Mouse (Mus musculus): ENCODE measurements around the gene 2310061I04Rik. TPM values are rescaled to one million over a fixed set of nuclear protein-coding genes. Genes with fewer than 3 reads are reported as not detected.

Gene 2310061I04Rik
- polyA plus RNA-seq, 1 experiment from 2014 or later = 23.9 TPM

DNA sequence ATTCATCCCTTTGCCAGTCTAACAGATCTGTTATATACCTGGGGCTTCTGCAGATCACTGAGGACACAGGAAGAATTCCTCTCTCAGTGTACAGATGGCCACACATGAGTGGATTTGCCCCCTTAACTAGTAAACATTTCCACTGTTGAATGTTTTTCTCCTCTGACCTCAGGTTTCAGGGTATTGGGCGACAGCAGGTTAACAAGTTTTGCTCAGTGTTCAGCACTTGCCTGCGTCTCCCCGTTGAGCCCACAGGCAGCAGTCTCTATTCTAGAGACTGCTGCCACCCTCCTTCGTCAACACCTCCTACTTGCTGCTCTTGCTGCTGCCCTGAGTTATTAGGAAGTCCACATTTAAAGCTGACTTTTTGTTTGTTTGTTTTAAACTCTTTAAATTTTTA lies 24.5 kb upstream of the 2310061I04Rik start:
- Histone ChIP-seq H3K27ac (no peak overlapping the region), H3K4me2 (no peak overlapping the region), H3K27me3 (no peaks in the 10 kb centered on the region), H3K4me3 (no peak overlapping the region), H3K9me3 (replicated peaks) (no peaks in the 10 kb centered on the region), H3K9ac (no peak overlapping the region), H3K4me1 (replicated peaks) (peaks cover 34% of the 10 kb centered on the region), H3K36me3 (peaks cover 31% of the 10 kb centered on the region)
- no peak for ATAC-seq (replicated peaks; ENCODE audit: insufficient number of reproducible peaks, insufficient read depth, low FRiP score, low read depth)
- 70% methylated on average over 4 of the region's 4 CpGs for WGBS

DNA sequence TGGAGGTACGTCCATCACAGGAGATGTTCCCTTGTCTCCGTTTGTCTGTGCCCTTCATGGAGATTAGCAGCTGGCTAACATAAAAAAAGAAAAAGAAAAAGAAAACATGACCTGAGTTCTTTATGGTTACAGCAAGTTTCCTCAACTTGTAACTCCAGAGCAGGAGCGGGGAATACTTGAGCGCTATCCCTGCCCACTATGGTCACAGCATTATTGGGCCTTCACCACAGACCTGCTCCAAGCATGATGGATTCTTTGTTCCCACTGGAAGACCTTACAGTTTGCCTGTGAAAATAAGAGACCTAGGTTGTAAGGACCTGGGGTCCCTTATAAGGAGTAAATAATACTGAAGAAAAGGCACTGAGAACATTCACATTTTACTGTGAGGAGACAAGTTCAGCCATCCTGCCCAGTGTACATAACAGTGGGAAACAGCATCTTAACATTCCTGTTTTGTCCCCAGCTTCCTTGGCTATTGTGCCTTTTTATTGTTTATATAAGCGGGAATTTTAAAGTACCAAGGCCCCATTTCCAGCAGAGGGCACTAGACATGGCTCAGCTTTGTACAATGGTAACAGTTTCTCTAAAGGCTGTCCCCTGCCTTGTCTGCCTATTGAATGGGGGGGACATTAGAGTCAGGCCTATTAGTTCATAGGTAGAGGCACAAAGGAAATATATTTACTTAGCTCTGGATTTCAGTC lies 23.8 kb upstream of the 2310061I04Rik start:
- 74% methylated on average over 5 of the region's 5 CpGs for WGBS
- no peak overlapping the region for H3K4me2 ChIP-seq
- no peak overlapping the region for H3K4me3 ChIP-seq
- peaks cover 24% of the 10 kb centered on the region for H3K36me3 ChIP-seq
- no peak overlapping the region for H3K9ac ChIP-seq
- no peaks in the 10 kb centered on the region for H3K9me3 ChIP-seq (replicated peaks)
- H3K27me3 ChIP-seq = no peaks in the 10 kb centered on the region
- ATAC-seq (replicated peaks; ENCODE audit: insufficient number of reproducible peaks, insufficient read depth, low FRiP score, low read depth) = no peak
- H3K4me1 ChIP-seq (replicated peaks) = peaks cover 34% of the 10 kb centered on the region
- H3K27ac ChIP-seq = peak overlapping the region; percentile 97

GRCm38 (mm10) chr17:35920384-35920783 lies 23.2 kb upstream of the 2310061I04Rik start:
- ATAC-seq (replicated peaks; ENCODE audit: insufficient number of reproducible peaks, insufficient read depth, low FRiP score, low read depth) = no peak
- H3K4me2 ChIP-seq = peak overlapping the region; percentile 8; the same call in 1 of the 2 replicates
- H3K9ac ChIP-seq = no peak overlapping the region
- WGBS = 65% methylated on average over 1 of the region's 1 CpGs
- peak overlapping the region; percentile 97 for H3K27ac ChIP-seq
- H3K9me3 ChIP-seq (replicated peaks) = no peaks in the 10 kb centered on the region
- H3K27me3 ChIP-seq = no peaks in the 10 kb centered on the region
- H3K36me3 ChIP-seq = peaks cover 17% of the 10 kb centered on the region
- peaks cover 37% of the 10 kb centered on the region for H3K4me1 ChIP-seq (replicated peaks)
- H3K4me3 ChIP-seq = 0 out of 2 replicates have a peak overlapping the region, but pooled peaks have one; percentile 83

DNA sequence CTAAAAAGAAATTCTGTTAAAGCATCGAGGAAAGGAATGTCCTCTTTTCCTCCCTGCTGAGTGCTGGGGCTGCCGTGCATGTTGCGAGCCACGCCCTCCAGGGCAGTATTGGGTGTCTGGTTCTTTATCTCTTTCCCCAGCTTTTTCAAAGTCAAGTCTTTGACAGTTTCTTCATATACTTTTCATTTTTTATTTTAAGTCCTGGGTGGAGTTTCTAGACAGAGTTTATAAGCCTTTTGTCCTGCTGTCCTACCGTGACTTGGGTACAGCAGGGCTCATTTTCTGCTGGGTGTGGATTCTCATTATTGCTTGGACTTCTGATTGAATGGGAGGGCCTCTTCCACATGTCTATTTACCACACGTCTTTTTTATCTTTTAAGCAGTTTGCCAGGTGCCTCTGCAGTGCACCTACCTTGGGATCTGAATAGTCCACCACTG lies 22.7 kb upstream of the 2310061I04Rik start:
- Histone ChIP-seq H3K4me2 (peak overlapping the region; percentile 78), H3K27ac (peak overlapping the region; percentile 97), H3K4me1 (replicated peaks) (peaks cover 40% of the 10 kb centered on the region), H3K9me3 (replicated peaks) (no peaks in the 10 kb centered on the region), H3K27me3 (no peaks in the 10 kb centered on the region), H3K9ac (peak overlapping the region; percentile 58; the same call in 1 of the 2 replicates), H3K36me3 (peaks cover 12% of the 10 kb centered on the region), H3K4me3 (peak overlapping the region; percentile 83)
- 35% methylated on average over 6 of the region's 6 CpGs for WGBS
- ATAC-seq (replicated peaks; ENCODE audit: insufficient number of reproducible peaks, insufficient read depth, low FRiP score, low read depth) = no peak

GRCm38 (mm10) chr17:35919060-35919715 lies 22.0 kb upstream of the 2310061I04Rik start:
- peaks cover 43% of the 10 kb centered on the region for H3K4me1 ChIP-seq (replicated peaks)
- H3K36me3 ChIP-seq = peaks cover 12% of the 10 kb centered on the region
- H3K9ac ChIP-seq = peak overlapping the region; percentile 58
- H3K27me3 ChIP-seq = no peaks in the 10 kb centered on the region
- peak overlapping the region; percentile 78 for H3K4me2 ChIP-seq
- ATAC-seq (replicated peaks; ENCODE audit: insufficient number of reproducible peaks, insufficient read depth, low FRiP score, low read depth) = peak; percentile 23; the same call in 1 of the 2 replicates
- H3K9me3 ChIP-seq (replicated peaks) = no peaks in the 10 kb centered on the region
- peak overlapping the region; percentile 83 for H3K4me3 ChIP-seq
- H3K27ac ChIP-seq = peak overlapping the region; percentile 97
- WGBS = 10% methylated on average over 7 of the region's 7 CpGs

DNA sequence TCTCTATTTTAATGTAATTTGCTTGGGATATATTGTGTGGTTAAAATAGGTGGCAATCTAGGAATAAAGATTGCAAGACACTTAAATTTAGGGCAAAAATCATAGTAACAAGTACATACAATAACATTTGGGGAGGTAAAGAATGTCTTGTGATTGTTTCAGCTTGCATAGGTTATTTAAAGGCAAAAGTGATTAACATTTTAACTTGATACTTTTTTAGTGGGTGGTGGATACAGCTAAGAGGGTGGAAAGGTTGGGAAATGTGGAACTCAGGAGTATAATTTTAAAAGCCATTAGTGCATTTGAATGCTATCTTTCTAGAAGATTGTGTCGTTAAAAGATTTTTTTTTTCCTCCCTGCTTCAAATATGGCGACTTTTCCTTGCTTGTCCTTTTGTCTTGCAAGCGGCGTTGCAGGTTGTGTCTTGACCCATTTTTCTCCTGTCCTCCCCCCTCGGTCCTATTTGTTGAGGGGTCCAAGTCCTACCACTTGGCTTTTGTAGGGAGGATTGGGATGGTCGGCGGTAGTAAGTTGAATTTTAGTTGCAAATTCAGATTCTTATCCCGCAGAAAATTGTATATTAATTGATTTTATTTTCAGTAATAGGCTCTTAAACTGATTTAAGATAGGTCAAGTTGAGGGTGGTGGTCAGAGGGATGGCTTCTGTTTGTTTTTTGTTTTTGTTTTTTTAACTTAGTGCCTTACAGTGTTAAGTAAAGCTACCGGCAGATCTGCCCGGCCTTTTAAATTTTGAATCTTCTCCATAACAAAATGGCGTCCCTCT lies 21.2 kb upstream of the 2310061I04Rik start:
- H3K9ac ChIP-seq = peak overlapping the region; percentile 86
- peaks cover 11% of the 10 kb centered on the region; the same call in 1 of the 2 replicates for H3K36me3 ChIP-seq
- H3K4me3 ChIP-seq = peak overlapping the region; percentile 83
- no peaks in the 10 kb centered on the region for H3K27me3 ChIP-seq
- H3K27ac ChIP-seq = peak overlapping the region; percentile 97
- peaks cover 43% of the 10 kb centered on the region for H3K4me1 ChIP-seq (replicated peaks)
- no peak for ATAC-seq (replicated peaks; ENCODE audit: insufficient number of reproducible peaks, insufficient read depth, low FRiP score, low read depth)
- no peaks in the 10 kb centered on the region for H3K9me3 ChIP-seq (replicated peaks)
- H3K4me2 ChIP-seq = peak overlapping the region; percentile 78
- under 1% methylated on average over 11 of the region's 11 CpGs for WGBS

GRCm38 (mm10) chr17:35917463-35918251 lies 20.4 kb upstream of the 2310061I04Rik start:
- Histone ChIP-seq H3K4me2 (peak overlapping the region; percentile 78), H3K4me1 (replicated peaks) (peaks cover 41% of the 10 kb centered on the region), H3K4me3 (peak overlapping the region; percentile 83), H3K27ac (peak overlapping the region; percentile 97), H3K36me3 (peaks cover 19% of the 10 kb centered on the region), H3K9ac (peak overlapping the region; percentile 86), H3K9me3 (replicated peaks) (no peaks in the 10 kb centered on the region), H3K27me3 (no peaks in the 10 kb centered on the region)
- no peak for ATAC-seq (replicated peaks; ENCODE audit: insufficient number of reproducible peaks, insufficient read depth, low FRiP score, low read depth)
- 0% methylated on average over 13 of the region's 13 CpGs for WGBS

DNA sequence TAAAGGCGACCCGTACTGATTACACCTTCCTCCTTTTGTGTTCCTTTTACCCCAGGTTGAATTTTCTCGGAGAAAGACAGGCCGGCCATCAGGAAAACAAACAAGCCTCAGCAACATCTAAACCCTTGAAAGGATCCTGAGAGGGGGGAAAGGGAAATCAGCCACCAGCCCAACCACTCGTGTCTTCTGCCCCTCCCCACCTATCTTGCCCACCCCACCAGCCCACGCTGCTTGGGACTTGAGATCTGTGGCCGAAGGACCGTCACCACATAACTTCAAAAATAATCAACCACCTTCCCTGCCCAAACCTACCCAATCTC lies 19.9 kb upstream of the 2310061I04Rik start:
- 0% methylated on average over 8 of the region's 8 CpGs for WGBS
- Histone ChIP-seq H3K9me3 (replicated peaks) (no peaks in the 10 kb centered on the region), H3K4me1 (replicated peaks) (peaks cover 36% of the 10 kb centered on the region), H3K27ac (peak overlapping the region; percentile 97), H3K4me2 (peak overlapping the region; percentile 78), H3K36me3 (peaks cover 25% of the 10 kb centered on the region), H3K9ac (peak overlapping the region; percentile 86), H3K4me3 (peak overlapping the region; percentile 83), H3K27me3 (no peaks in the 10 kb centered on the region)
- no peak for ATAC-seq (replicated peaks; ENCODE audit: insufficient number of reproducible peaks, insufficient read depth, low FRiP score, low read depth)

- Histone ChIP-seq H3K36me3 (peaks cover 25% of the 10 kb centered on the region), H3K9me3 (replicated peaks) (no peaks in the 10 kb centered on the region), H3K4me1 (replicated peaks) (peaks cover 32% of the 10 kb centered on the region), H3K4me2 (peak within 1 kb of the TSS; percentile 78), H3K4me3 (peak within 1 kb of the TSS; percentile 83), H3K27me3 (no peaks in the 10 kb centered on the region), H3K27ac (peak within 1 kb of the TSS; percentile 97), H3K9ac (peak within 1 kb of the TSS; percentile 86)
- WGBS = under 1% methylated on average over 83 of the region's 83 CpGs
- ATAC-seq (replicated peaks; ENCODE audit: insufficient number of reproducible peaks, insufficient read depth, low FRiP score, low read depth) = peak; percentile 93
Observed at GRCm38 (mm10) chr17:35916297-35917142, 19.3 kb upstream of the 2310061I04Rik start, which contains the start of the genes Mrps18b and Ppp1r10. Mrps18b (minus strand) TSS chr17:35916389. Ppp1r10 (plus strand) TSS chr17:35916434.

Measured in heart, embryonic 15.5 days (tissue).